Mouse (Mus musculus) embryo, embryonic 11 days (tissue): ENCODE measurements around the gene Cdhr4.
A peak's percentile ranks its signal among the peaks of the same experiment; 100 is the strongest.
"Not testable (repeated sequence)": the region's sequence is repeated elsewhere in the genome, so short reads cannot be mapped to it uniquely, and the experiment has no call there.

Experiments
- DNase-seq: peaks from one replicate; pipeline ENCODE4 v3.0.0-alpha.2; 2015

The Cdhr4 gene

DNA sequence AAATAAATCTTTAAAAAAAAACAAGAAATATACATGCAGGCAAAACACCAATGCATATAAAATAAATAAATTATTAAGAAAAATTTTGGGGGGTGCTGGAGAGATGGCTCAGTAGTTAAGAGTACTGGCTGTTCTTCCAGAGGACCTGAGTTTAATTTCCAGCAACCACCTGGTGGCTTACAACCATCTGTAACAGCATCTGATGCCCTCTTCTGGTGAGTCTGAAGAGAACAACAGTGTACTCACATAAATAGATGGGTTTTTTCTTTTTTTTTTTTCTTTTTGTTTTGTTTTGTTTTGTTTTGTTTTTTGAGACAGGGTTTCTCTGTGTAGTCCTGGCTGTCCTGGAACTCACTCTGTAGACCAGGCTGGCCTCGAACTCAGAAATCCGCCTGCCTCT, 21.3 kb downstream of the Cdhr4 start:
- DNase-seq = not testable (repeated sequence)

DNA sequence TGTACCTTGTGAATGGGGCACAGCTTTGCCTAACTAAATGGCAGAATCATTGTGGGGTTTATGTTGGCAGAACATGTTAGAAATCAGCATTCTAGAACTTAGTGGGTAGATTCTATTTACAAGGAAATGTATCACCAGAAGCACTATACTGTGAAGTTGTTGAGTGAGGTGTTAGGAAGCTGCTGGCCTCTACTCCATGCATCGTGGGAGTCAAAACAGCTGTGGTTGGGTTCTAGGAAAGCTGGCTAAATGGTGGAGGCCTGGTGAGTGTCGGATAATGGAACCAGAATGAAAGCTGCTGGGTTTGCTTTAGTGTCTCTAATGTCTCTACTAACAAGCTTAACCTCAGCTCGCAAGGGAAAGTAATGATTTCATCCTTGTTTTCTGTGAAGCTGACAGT, 24.8 kb downstream of the Cdhr4 start:
- no peak for DNase-seq

- no peak for DNase-seq
Observed at GRCm38 (mm10) chr9:108020741-108021140, 28.4 kb downstream of the Cdhr4 start.

DNA sequence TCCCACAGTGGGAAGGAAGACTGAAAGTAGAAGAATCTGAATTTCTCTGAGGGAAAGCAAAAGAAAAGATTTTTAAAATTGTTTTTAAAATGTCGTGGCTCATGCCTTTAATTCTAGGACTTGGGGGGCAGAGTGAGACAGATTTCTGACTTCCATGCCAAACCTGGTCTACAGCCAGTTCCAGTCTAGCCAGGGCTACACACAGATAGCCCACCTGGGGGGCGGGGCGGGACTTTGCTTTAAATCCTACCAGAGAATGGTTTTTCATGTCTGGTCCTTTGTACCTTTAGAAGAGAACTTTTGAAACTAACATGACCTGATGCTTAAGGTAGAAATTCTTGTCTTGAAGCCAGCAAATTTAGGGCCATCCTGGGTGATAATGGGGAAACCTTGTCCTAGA, 30.9 kb downstream of the Cdhr4 start:
- no peak for DNase-seq

DNA sequence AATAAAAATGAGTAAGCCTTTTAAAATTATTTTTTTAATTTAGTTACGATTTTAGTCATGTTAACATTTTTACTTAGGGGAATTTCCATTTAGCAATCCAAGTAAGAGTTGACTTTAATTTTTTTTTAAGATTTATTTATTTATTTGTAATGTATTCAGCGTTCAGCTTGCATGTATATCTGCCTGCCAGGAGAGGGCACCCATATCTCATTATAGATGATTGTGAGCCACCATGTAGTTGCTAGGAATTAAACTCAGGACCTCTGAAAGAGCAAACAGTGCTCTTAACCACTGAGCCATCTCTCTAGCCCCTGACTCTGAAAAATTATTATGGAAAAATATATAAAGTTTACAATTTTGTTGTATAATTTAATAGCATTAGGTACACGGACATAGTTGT, 34.3 kb downstream of the Cdhr4 start:
- no peak for DNase-seq

GRCm38 (mm10) chr9:108027867-108028266, 35.6 kb downstream of the Cdhr4 start:
- DNase-seq = no peak

DNA sequence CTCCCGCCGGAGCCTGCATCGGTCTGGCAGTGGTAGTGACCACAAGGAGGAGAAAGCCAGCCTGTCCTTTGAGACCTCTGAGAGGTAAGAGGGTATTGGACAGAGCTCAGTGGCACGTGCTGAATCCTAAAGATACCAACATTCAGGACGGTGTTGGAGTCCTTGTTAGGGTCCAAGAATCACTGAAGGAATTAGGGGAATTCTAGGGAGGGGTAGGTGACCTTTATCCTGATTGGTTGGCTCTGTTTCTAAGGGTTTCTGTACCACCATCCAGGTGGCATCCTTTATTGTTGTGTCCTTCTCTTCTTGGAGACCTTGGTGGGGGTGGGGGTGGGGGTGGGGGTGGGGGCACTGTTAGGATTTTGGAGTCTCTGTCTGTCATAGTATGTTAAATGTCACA, 39.8 kb downstream of the Cdhr4 start:
- DNase-seq = no peak

DNA sequence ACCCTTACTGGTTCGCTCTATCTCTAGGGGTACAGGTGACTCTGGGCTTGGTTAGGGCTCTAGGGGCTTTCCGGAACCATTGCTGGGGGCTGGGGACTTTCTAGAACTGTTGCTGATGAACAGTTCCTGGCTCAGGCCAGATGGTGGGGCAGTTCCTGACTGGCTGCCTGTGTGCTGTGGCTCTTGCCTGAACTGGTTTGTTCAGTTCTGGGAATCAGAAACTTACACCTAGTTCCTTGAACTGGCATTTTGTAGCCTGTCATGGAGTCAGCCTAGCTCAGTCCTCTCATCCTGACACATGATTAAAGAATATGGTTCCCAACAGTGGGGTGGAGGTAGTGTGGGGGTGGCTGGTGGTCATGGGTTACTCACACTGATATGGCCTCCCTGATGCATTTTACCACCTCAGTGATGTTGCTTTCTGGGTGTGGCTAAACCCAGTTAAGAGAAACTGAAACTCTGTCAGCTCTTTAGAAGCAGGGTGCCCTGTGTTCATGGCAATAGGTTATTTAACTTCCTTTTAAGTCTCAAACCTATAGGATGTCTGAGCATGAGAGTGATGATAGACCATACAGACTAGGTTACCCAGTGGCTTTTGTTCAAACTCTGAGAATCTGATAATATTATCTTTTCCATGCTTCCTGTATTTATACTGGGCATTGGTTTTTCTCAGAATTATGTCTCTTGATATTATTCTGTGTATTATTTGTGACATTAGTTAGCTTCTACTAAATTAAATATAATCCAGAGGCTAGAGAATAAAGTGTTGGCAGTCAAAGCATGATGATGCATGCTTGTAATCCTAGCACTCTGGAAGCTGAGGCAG, 43.2 kb downstream of the Cdhr4 start:
- DNase-seq = no peak

- DNase-seq = no peak
Observed at GRCm38 (mm10) chr9:108044751-108045492, 52.6 kb downstream of the Cdhr4 start.

DNA sequence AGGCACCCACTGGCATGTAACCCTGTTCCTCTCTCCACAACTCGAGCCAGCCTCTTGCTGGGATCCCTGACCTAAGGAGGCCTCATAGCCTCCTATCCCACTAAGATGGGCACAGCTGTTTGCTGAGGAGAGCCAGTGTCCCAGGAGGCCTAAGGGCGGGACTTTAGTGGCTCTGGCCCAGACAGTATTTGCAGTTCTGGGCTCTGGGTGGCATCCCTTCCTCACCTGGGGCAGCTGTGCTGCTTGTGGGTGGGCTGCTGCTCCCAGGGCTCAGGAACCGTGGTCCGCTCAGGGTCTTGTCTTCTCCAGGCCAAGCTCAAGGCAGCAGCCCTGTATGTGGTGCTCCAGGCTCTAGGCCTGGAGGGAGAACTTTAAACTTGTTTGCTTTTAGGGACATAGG, 54.3 kb downstream of the Cdhr4 start:
- no peak for DNase-seq

GRCm38 (mm10) chr9:108047601-108048565, 55.6 kb downstream of the Cdhr4 start:
- DNase-seq = no peak

DNA sequence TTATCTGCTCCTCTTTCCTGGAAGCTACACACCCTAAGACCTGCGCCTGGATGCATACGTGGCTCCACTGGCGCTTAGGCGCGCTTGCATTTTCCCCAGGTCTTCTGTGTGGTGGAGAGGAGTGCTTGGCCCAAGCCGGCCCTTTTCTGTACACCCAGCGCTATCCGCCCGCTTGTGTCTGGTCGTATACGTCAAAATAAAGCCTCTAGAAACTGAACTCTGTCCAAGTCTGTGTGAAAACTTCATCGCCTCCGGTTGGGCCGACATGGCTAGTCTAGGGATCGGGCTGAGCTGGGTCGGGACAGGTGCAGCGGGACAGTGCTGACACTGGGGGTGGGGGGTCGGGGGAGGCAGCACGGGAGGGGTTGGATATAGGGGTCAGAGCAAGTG, 56.3 kb downstream of the Cdhr4 start:
- no peak for DNase-seq

DNA sequence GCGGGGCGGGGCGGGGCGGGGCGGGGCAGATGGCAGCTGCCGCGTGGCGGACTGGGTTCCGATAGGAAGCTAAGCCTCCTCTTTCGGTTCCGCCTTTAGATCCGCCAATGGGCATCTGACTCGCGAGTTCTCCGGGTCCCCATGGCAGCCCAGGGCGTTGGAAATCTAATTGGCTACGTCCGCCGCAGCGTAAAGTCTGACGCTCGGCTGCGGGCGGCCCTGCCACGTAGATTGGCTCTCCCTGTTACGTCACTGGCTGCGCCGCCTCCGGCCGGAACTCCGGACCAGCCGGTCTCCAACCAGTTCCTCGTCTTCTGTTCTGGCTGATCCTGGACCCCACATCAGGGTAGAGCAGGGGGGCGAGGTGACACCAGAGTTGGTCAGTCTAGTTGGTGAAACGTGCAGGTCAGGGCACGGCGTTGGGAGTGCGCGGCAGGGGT, 56.7 kb downstream of the Cdhr4 start, which contains the start of gene Gmppb:
Gmppb (plus strand) TSS at position 227 of the 440 bp plus-strand sequence.
- DNase-seq = peak; percentile 99
